Mouse (Mus musculus) cerebellum, adult 9-11 months (tissue): ENCODE measurements at regions not wholly inside any gene's neighbourhood (a gene's known extent, or its start where the extent isn't known, plus 50 kb on each side); places are given as distances from the start of the nearest gene placed in this dataset.
A peak's percentile ranks its signal among the peaks of the same experiment; 100 is the strongest.

Source experiments
- DNase-seq: peaks from one replicate; pipeline ENCODE4 v3.0.0; 2022

- DNase-seq = no peak
These were observed 85.2 kb upstream of the Cadm1 start for GRCm38 (mm10) chr9:47444752-47445151.

GRCm38 (mm10) chr9:47445332-47445731 is 84.6 kb upstream of the Cadm1 start:
- no peak for DNase-seq

GRCm38 (mm10) chr9:47452752-47453151 is 77.2 kb upstream of the Cadm1 start:
- no peak for DNase-seq

- DNase-seq = no peak
These were observed 71.1 kb upstream of the Cadm1 start for GRCm38 (mm10) chr9:47458721-47459418.

GRCm38 (mm10) chr9:47459461-47460049 is 70.4 kb upstream of the Cadm1 start:
- DNase-seq = peak; percentile 77

- no peak for DNase-seq
These were observed 69.7 kb upstream of the Cadm1 start for GRCm38 (mm10) chr9:47460241-47460640.

- no peak for DNase-seq
These were observed 68.1 kb upstream of the Cadm1 start for GRCm38 (mm10) chr9:47461915-47462314.

- DNase-seq = no peak
These were observed 63.2 kb upstream of the Cadm1 start for GRCm38 (mm10) chr9:47466767-47467166.

- DNase-seq = no peak
These were observed 62.2 kb upstream of the Cadm1 start for GRCm38 (mm10) chr9:47467815-47468214.

GRCm38 (mm10) chr9:47469576-47469975 is 60.4 kb upstream of the Cadm1 start:
- DNase-seq = no peak

- DNase-seq = peak; percentile 55
These were observed 59.2 kb upstream of the Cadm1 start for GRCm38 (mm10) chr9:47470741-47471140.

- DNase-seq = peak; percentile 61
These were observed 58.1 kb upstream of the Cadm1 start for GRCm38 (mm10) chr9:47471767-47472420.

GRCm38 (mm10) chr9:47473776-47474365 is 56.1 kb upstream of the Cadm1 start:
- peak; percentile 60 for DNase-seq

GRCm38 (mm10) chr9:47474776-47475175 is 55.2 kb upstream of the Cadm1 start:
- DNase-seq = no peak

GRCm38 (mm10) chr9:47477889-47478288 is 52.1 kb upstream of the Cadm1 start:
- no peak for DNase-seq
